Mouse (Mus musculus) embryonic fibroblast, embryonic 13.5 days (primary cell): ENCODE data around the gene Emilin2.

Source experiments
- CTCF ChIP-seq: IDR thresholded peaks from 2 replicates; pipeline ENCODE4 v1.5.1; 2011; ENCODE audit warnings: mild to moderate bottlenecking, control low read depth, low read length, moderate library complexity, borderline replicate concordance; ENCODE audit not compliant: insufficient read depth
- POLR2A ChIP-seq: IDR thresholded peaks from 2 replicates; pipeline ENCODE4 v1.6.1; 2011; ENCODE audit warnings: low read depth, mild to moderate bottlenecking, control low read depth, low read length, moderate library complexity

DNA sequence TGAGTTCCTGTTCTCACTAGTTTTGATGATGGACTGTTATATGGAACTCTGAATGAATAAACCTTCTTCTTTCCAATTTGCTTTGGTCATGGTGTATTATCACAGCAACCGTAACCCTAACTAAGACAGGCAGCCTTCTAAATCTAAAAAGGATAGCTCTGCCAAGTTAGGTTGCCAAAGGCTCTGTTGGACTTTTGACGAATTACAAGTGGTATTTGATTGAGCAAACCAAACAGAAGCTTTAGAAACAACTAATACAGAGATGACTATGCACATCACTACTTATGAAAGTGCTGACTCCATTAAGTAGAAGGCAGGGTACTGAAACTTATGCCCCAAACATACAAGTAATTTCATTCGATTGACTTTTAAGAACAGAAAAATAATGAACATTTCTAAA is 36.4 kb upstream of the Emilin2 start:
- TF ChIP-seq POLR2A = no peak
- TF ChIP-seq CTCF = no peak
